Mouse (Mus musculus): Measurements from ENCODE around the gene Setd1b. TPM values are rescaled to one million over a fixed set of nuclear protein-coding genes. Genes with fewer than 3 reads are reported as not detected.
A peak's percentile ranks its signal among the peaks of the same experiment; 100 is the strongest.

The Setd1b gene
- total RNA-seq (2014; fragmentation: Nextera tagmentation) (37.1 and 43.9 TPM in 2 replicates), total RNA-seq (2017) (2.1 and 3.9 TPM in 2 replicates)

- ATAC-seq (replicated peaks; ENCODE audit: low FRiP score, low TSS enrichment, poor library complexity, severe bottlenecking) = no peak
Measured at GRCm38 (mm10) chr5:123142161-123143157, at the start of gene Setd1b. Gene Setd1b (plus strand): TSS chr5:123142193.

GRCm38 (mm10) chr5:123093077-123093633, 48.8 kb upstream of the Setd1b start:
- peak; percentile 77 for ATAC-seq (replicated peaks; ENCODE audit: low FRiP score, low TSS enrichment, poor library complexity, severe bottlenecking)

GRCm38 (mm10) chr5:123094238-123094991, 47.6 kb upstream of the Setd1b start:
- peak; percentile 84 for ATAC-seq (replicated peaks; ENCODE audit: low FRiP score, low TSS enrichment, poor library complexity, severe bottlenecking)

- no peak for ATAC-seq (replicated peaks; ENCODE audit: low FRiP score, low TSS enrichment, poor library complexity, severe bottlenecking)
Measured at GRCm38 (mm10) chr5:123096299-123096698, 45.7 kb upstream of the Setd1b start.

GRCm38 (mm10) chr5:123098487-123098886, 43.5 kb upstream of the Setd1b start:
- no peak for ATAC-seq (replicated peaks; ENCODE audit: low FRiP score, low TSS enrichment, poor library complexity, severe bottlenecking)

- ATAC-seq (replicated peaks; ENCODE audit: low FRiP score, low TSS enrichment, poor library complexity, severe bottlenecking) = no peak
Measured at GRCm38 (mm10) chr5:123102376-123102775, 39.6 kb upstream of the Setd1b start.

- no peak for ATAC-seq (replicated peaks; ENCODE audit: low FRiP score, low TSS enrichment, poor library complexity, severe bottlenecking)
Measured at GRCm38 (mm10) chr5:123103556-123103955, 38.4 kb upstream of the Setd1b start.

- ATAC-seq (replicated peaks; ENCODE audit: low FRiP score, low TSS enrichment, poor library complexity, severe bottlenecking) = no peak
Measured at GRCm38 (mm10) chr5:123104769-123105168, 37.2 kb upstream of the Setd1b start.

GRCm38 (mm10) chr5:123109452-123110203, 32.4 kb upstream of the Setd1b start:
- no peak for ATAC-seq (replicated peaks; ENCODE audit: low FRiP score, low TSS enrichment, poor library complexity, severe bottlenecking)

GRCm38 (mm10) chr5:123110296-123110721, 31.7 kb upstream of the Setd1b start:
- ATAC-seq (replicated peaks; ENCODE audit: low FRiP score, low TSS enrichment, poor library complexity, severe bottlenecking) = no peak

GRCm38 (mm10) chr5:123114109-123114508, 27.9 kb upstream of the Setd1b start:
- ATAC-seq (replicated peaks; ENCODE audit: low FRiP score, low TSS enrichment, poor library complexity, severe bottlenecking) = no peak

GRCm38 (mm10) chr5:123114924-123115323, 27.1 kb upstream of the Setd1b start:
- ATAC-seq (replicated peaks; ENCODE audit: low FRiP score, low TSS enrichment, poor library complexity, severe bottlenecking) = no peak

GRCm38 (mm10) chr5:123116080-123116479, 25.9 kb upstream of the Setd1b start:
- ATAC-seq (replicated peaks; ENCODE audit: low FRiP score, low TSS enrichment, poor library complexity, severe bottlenecking) = no peak

GRCm38 (mm10) chr5:123117257-123117656, 24.7 kb upstream of the Setd1b start:
- peak; percentile 62; the same call in 1 of the 2 replicates for ATAC-seq (replicated peaks; ENCODE audit: low FRiP score, low TSS enrichment, poor library complexity, severe bottlenecking)

GRCm38 (mm10) chr5:123117773-123118172, 24.2 kb upstream of the Setd1b start:
- no peak for ATAC-seq (replicated peaks; ENCODE audit: low FRiP score, low TSS enrichment, poor library complexity, severe bottlenecking)

GRCm38 (mm10) chr5:123118826-123119225, 23.2 kb upstream of the Setd1b start:
- ATAC-seq (replicated peaks; ENCODE audit: low FRiP score, low TSS enrichment, poor library complexity, severe bottlenecking) = no peak

GRCm38 (mm10) chr5:123120624-123121215, 21.3 kb upstream of the Setd1b start:
- ATAC-seq (replicated peaks; ENCODE audit: low FRiP score, low TSS enrichment, poor library complexity, severe bottlenecking) = no peak

- no peak for ATAC-seq (replicated peaks; ENCODE audit: low FRiP score, low TSS enrichment, poor library complexity, severe bottlenecking)
Measured at GRCm38 (mm10) chr5:123122181-123122580, 19.8 kb upstream of the Setd1b start.

GRCm38 (mm10) chr5:123125105-123125504, 16.9 kb upstream of the Setd1b start:
- ATAC-seq (replicated peaks; ENCODE audit: low FRiP score, low TSS enrichment, poor library complexity, severe bottlenecking) = no peak

All from megakaryocyte-erythroid progenitor cell, adult 5-6 weeks (primary cell).